ENCODE assay signal across 9 mouse cellular contexts in the genomic region with DNA sequence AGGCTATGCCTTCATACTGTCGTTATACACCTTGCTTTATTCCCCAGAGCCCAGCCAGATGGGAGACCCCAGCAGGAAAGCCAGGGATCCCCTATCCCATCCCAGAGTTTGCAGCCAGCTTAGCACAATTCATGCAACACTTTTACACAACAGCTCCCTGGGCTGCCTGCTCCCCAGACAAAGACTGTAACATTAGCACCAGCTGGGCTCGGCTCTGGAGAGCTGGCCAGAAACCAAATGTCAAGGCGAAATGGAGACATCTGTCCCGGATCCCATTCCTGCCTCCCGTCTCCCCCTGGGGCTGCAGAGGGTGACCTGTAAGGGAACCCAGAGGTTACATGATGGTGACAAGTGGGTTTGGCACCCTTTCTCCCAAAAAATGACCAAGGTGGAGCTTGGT. TPM values are rescaled to one million over a fixed set of nuclear protein-coding genes. Genes with fewer than 3 reads are reported as not detected.
DNase-seq lines count a peak whose midpoint lies in the region; ATAC-seq and TF ChIP-seq lines count a peak whose summit lies in the region.
"Had no signal": no experiment of that assay in that cellular context is flagged by ENCODE, and none has a peak within 500 bp of the region (broad histone marks: within the 10 kb centered on the region; RNA-seq: fewer than 3 reads in every experiment).

No protein-coding gene starts in this region.

- H3K4me3 ChIP-seq in liver, postnatal 0 days (ENCODE audit: low read depth, low read length), result no peak overlapping the region
- H3K4me3 ChIP-seq: liver, embryonic 15.5 days had no signal

- no peaks in the 10 kb centered on the region for H3K9me3 ChIP-seq in liver, postnatal 0 days (ENCODE audit: low read length)
- H3K9me3 ChIP-seq: liver, embryonic 15.5 days had no signal

- 71% methylated on average over 5 of the region's 5 CpGs for whole genome bisulfite sequencing in liver, postnatal 0 days (ENCODE audit: insufficient replicate concordance)

- no peaks in the 10 kb centered on the region for H3K4me1 ChIP-seq in liver, postnatal 0 days (ENCODE audit: insufficient read depth)
- H3K4me1 ChIP-seq: liver, embryonic 15.5 days had no signal

- H3K36me3 ChIP-seq in liver, postnatal 0 days (replicated peaks; ENCODE audit: insufficient read depth, low read length), result no peaks in the 10 kb centered on the region
- H3K36me3 ChIP-seq: liver, embryonic 15.5 days had no signal

- no peak for TF ChIP-seq EP300 in liver, postnatal 0 days (IDR thresholded peaks at IDR 0.05; ENCODE audit: low read depth)

- TF ChIP-seq POLR2A in brain, embryonic 14.5 days (IDR thresholded peaks at IDR 0.05; ENCODE audit: borderline replicate concordance, extremely low read depth, insufficient read depth, insufficient read length, poor library complexity, severe bottlenecking), result no peak

- no peaks in the 10 kb centered on the region for H3K27me3 ChIP-seq in liver, postnatal 0 days (ENCODE audit: insufficient read depth, low read length)
- H3K27me3 ChIP-seq: liver, embryonic 15.5 days had no signal

- H3K9ac ChIP-seq in liver, postnatal 0 days (replicated peaks), result no peak overlapping the region
- H3K9ac ChIP-seq: liver, embryonic 15.5 days had no signal

- no peak for TF ChIP-seq CTCF in brain, embryonic 14.5 days (IDR thresholded peaks at IDR 0.05; ENCODE audit: borderline replicate concordance, extremely low read depth, insufficient read depth, insufficient read length)
- TF ChIP-seq CTCF in liver, postnatal 0 days (IDR thresholded peaks at IDR 0.05; ENCODE audit: low read depth), result no peak

- no peak for ATAC-seq in liver, postnatal 0 days

- H3K27ac ChIP-seq in liver, postnatal 0 days (ENCODE audit: low read depth), result no peak overlapping the region
- H3K27ac ChIP-seq: liver, embryonic 15.5 days had no signal

- intact Hi-C loops in heart, postnatal 14 days (cut with DNase I), result no loop called here

- DNase-seq in kidney, postnatal 14 days, result peak; percentile 50
- no peak for DNase-seq in kidney, postnatal 25 days
- peak; percentile 59 for DNase-seq in adrenal gland, adult 8-10 months
- peak; percentile 62 for DNase-seq in brain, embryonic 14.5 days (ENCODE audit: low read depth)
- peak; percentile 62 to 74 for DNase-seq in heart, postnatal 14 days
- DNase-seq in spleen, postnatal 36 days (ENCODE audit: low spot score in 2 of 2), result no peak
- no peak for DNase-seq in spleen, postnatal 14 days (ENCODE audit: low spot score in 2 of 2)
- DNase-seq in liver, postnatal 0 days, result no peak

- no peak overlapping the region for H3K4me2 ChIP-seq in liver, postnatal 0 days (ENCODE audit: low read depth, low read length)
- H3K4me2 ChIP-seq: liver, embryonic 15.5 days had no signal

RNA-seq across cellular contexts. Expression of gene Smtnl2, which starts 17.8 kb away (rescaled TPM):
- 1 to 10 TPM; 2.9 to 7.5 (median 5.2) TPM for total RNA-seq in adrenal gland, adult 8-10 months (2022)
- polyA plus RNA-seq in brain, embryonic 14.5 days (2012; rRNA removed), result 2.1 and 3.4 TPM in 2 replicates
- total RNA-seq in heart, postnatal 14 days (2021), result 10 to 100 TPM; 27.1 to 30.5 TPM
- 3.5 and 4.0 TPM in 2 replicates for polyA plus RNA-seq in liver, postnatal 0 days (2015; fragmentation: Nextera tagmentation; extraction: Ambion mirVana)

RNA-seq across cellular contexts. Expression of gene Tekt1, which starts 31.4 kb away (rescaled TPM):
- 1 to 10 TPM in 1 of 4 experiments, under 1 TPM in 2, not detected in 1; 0.52 to 1.0 (median 0.55) TPM for total RNA-seq in adrenal gland, adult 8-10 months (2022)
- polyA plus RNA-seq in brain, embryonic 14.5 days (2012; rRNA removed), result 2.7 and 4.1 TPM in 2 replicates
- total RNA-seq in heart, postnatal 14 days (2021), result under 1 TPM in 1 of 2 experiments, not detected in 1; 0.26 TPM
- polyA plus RNA-seq in liver, postnatal 0 days (2015; fragmentation: Nextera tagmentation; extraction: Ambion mirVana), result 0.07 TPM in 1 of 2 replicates, not detected in the other
- polyA plus RNA-seq: liver, embryonic 15.5 days had no signal

RNA-seq across cellular contexts. Expression of gene Ggt6, which starts 41.7 kb away (rescaled TPM):
- 1 to 10 TPM; 1.4 to 4.8 (median 3.4) TPM for total RNA-seq in adrenal gland, adult 8-10 months (2022)
- polyA plus RNA-seq in brain, embryonic 14.5 days (2012; rRNA removed), result 0.12 and 0.35 TPM in 2 replicates
- total RNA-seq in heart, postnatal 14 days (2021), result under 1 TPM in 1 of 2 experiments, not detected in 1; 0.39 TPM
- 0.79 and 1.2 TPM in 2 replicates for polyA plus RNA-seq in liver, postnatal 0 days (2015; fragmentation: Nextera tagmentation; extraction: Ambion mirVana)

RNA-seq across cellular contexts. Expression of gene Mybbp1a, which starts 47.5 kb away (rescaled TPM):
- 10 to 100 TPM; 81.9 to 90.7 (median 84.3) TPM for total RNA-seq in adrenal gland, adult 8-10 months (2022)
- polyA plus RNA-seq in brain, embryonic 14.5 days (2012; rRNA removed), result 67.9 and 74.7 TPM in 2 replicates
- 10 to 100 TPM; 38.0 to 38.4 TPM for total RNA-seq in heart, postnatal 14 days (2021)
- 40.2 and 44.5 TPM in 2 replicates for polyA plus RNA-seq in liver, postnatal 0 days (2015; fragmentation: Nextera tagmentation; extraction: Ambion mirVana)

Comparison
In these comparisons a context has a peak if more than half of its experiments do, and no peak if none do; other contexts are left out.
1. DNase-seq: peak in kidney, postnatal 14 days (single experiment), adrenal gland, adult 8-10 months (single experiment), brain, embryonic 14.5 days (single experiment) and heart, postnatal 14 days (2 of 2); none in kidney, postnatal 25 days (0 of 2), spleen, postnatal 36 days (0 of 2), spleen, postnatal 14 days (0 of 2) and liver, postnatal 0 days (single experiment).